Mouse (Mus musculus) hindbrain, embryonic 10.5 days (tissue): ENCODE data around the gene Ankrd17. TPM values are rescaled to one million over a fixed set of nuclear protein-coding genes. Genes with fewer than 3 reads are reported as not detected.

Source experiments
- DNase-seq: peaks from one replicate; pipeline ENCODE4 v3.0.0-alpha.2; 2017; ENCODE audit warnings: low spot score
- H3K27ac ChIP-seq: fragments of 300-500 bp; sonication (generic); 2 replicates; pipeline ENCODE4 v1.5.1; 2016; ENCODE audit warnings: mild to moderate bottlenecking, moderate library complexity
- H3K27me3 ChIP-seq: fragments of 300-500 bp; sonication (generic); 2 replicates; pipeline ENCODE4 v1.6.1; 2016; ENCODE audit warnings: mild to moderate bottlenecking; ENCODE audit not compliant: poor library complexity, insufficient read depth, severe bottlenecking
- H3K36me3 ChIP-seq: fragments of 300-500 bp; sonication (generic); 2 replicates; pipeline ENCODE4 v1.6.1; 2016; ENCODE audit warnings: mild to moderate bottlenecking, moderate library complexity
- H3K4me1 ChIP-seq: fragments of 300-500 bp; sonication (generic); replicated peaks from 2 replicates; pipeline ENCODE4 v1.6.1; 2016; ENCODE audit warnings: mild to moderate bottlenecking
- H3K4me3 ChIP-seq: fragments of 300-500 bp; sonication (generic); 2 replicates; pipeline ENCODE4 v1.5.1; 2016; ENCODE audit warnings: mild to moderate bottlenecking, moderate library complexity
- H3K9me3 ChIP-seq: fragments of 300-500 bp; sonication (generic); 2 replicates; pipeline ENCODE4 v1.6.1; 2016; ENCODE audit warnings: mild to moderate bottlenecking, moderate library complexity
- WGBS: fragments of 180-500 bp; shearing (Covaris S2); methylation state at CpG from one replicate; pipeline ENCODE4 v1.1.7; 2016; 5-methylcytosine and 5-hydroxymethylcytosine counted together
- polyA plus RNA-seq: library from polyadenylated mRNA; unstranded; fragments of >200 nt; fragmentation: Nextera tagmentation; extraction: Ambion mirVana; gene quantifications from 2 replicates; pipeline ENCODE4 v1.2.1, GENCODE M21; 2016

The Ankrd17 gene
- 19.9 and 22.4 TPM in 2 replicates for polyA plus RNA-seq

DNA sequence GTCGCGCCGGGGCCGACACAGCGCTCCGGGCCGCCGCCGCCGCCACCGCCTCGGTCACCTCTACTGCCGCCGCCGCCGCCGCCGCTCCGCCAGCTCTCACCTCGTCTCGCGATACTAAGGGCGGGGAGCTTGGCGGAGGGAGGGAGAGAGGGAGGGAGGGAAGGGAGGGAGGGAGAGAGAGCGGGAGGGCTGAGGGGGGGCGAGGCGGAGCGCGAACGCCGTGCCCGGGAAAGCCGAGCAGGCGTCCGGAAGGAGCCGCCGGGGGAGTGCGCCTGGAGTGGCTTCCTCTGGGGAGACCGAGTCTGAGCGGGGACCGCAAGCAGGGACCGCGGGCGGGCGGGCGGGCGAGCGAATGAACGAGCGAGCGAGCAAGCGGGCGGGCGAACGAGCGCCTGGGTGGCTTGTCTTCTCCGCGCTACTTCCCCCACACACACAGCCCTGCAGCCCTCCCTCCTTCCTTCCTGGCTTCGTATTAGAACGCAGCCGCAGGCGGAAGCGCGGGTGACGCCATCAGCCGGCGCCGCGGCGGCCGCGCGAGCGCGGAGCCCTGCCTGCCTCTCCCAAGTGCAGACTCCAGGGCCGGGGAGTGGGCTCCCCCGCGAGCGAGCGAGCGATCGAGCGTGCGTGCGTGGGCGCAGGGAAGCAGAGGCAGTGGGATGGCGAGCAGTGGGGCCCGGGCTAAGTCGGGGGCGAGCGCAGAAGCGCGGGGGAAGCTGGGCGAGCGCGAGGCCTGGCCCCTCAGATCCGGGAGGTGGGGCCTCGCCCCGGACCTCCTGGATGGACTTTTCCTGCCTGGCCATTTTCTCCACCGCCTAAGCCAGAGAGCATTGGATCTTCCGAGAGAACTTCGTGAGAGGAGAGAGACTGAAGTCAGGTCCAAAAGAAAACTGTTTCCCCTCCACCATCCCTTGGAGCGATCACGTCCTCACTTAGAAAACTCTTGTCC, at the start of gene Ankrd17:
Ankrd17 (minus strand) TSS at position 457 of the 946 bp plus-strand sequence.
- Histone ChIP-seq H3K27ac (peak within 1 kb of the TSS; percentile 99), H3K36me3 (0 out of 2 replicates have a peak, but pooled peaks cover 9% of the 10 kb centered on the region), H3K4me1 (peaks cover 23% of the 10 kb centered on the region), H3K4me3 (peak within 1 kb of the TSS; percentile 95), H3K9me3 (no peaks in the 10 kb centered on the region), H3K27me3 (no peaks in the 10 kb centered on the region)
- WGBS: under 1% methylated on average over 101 of the region's 104 CpGs
- DNase-seq: peak; percentile 93

- no peaks in the 10 kb centered on the region for H3K27me3 ChIP-seq
- 71% methylated on average over 6 of the region's 6 CpGs for WGBS
- DNase-seq: no peak
- no peaks in the 10 kb centered on the region for H3K4me1 ChIP-seq
- no peak overlapping the region for H3K27ac ChIP-seq
- H3K4me3 ChIP-seq: no peak overlapping the region
- H3K9me3 ChIP-seq: no peaks in the 10 kb centered on the region
- H3K36me3 ChIP-seq: no peaks in the 10 kb centered on the region
Observed at GRCm38 (mm10) chr5:90414925-90415295, 48.5 kb upstream of the Ankrd17 start.

- H3K36me3 ChIP-seq: no peaks in the 10 kb centered on the region
- no peak overlapping the region for H3K4me3 ChIP-seq
- no peaks in the 10 kb centered on the region for H3K4me1 ChIP-seq
- 90% methylated on average over 8 of the region's 8 CpGs for WGBS
- no peaks in the 10 kb centered on the region for H3K9me3 ChIP-seq
- no peak for DNase-seq
- H3K27ac ChIP-seq: no peak overlapping the region
- no peaks in the 10 kb centered on the region for H3K27me3 ChIP-seq
Observed at GRCm38 (mm10) chr5:90414142-90414924, 48.0 kb upstream of the Ankrd17 start.

DNA sequence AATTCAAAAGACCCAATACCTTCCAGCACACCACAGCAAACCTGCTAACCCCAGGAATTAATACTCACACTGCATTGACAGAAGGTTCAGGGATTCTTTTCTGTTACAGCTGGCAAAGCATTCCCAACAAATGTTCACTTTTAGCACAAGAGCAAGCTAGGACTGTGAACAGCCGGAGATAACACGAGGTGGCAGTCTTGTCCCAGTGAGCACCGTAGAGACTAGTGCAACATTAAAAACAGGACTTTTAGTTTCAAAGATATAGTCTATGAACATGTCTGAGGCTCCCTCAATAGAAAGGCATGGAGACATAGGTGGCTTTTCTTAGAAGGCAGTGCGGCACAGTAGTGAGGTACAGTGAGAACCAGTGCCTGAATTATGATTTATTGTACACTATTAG, 38.8 kb upstream of the Ankrd17 start:
- 91% methylated on average over 4 of the region's 4 CpGs for WGBS
- Histone ChIP-seq H3K27ac (no peak overlapping the region), H3K36me3 (no peaks in the 10 kb centered on the region), H3K4me3 (no peak overlapping the region), H3K4me1 (no peaks in the 10 kb centered on the region), H3K9me3 (no peaks in the 10 kb centered on the region), H3K27me3 (no peaks in the 10 kb centered on the region)
- DNase-seq: no peak

DNA sequence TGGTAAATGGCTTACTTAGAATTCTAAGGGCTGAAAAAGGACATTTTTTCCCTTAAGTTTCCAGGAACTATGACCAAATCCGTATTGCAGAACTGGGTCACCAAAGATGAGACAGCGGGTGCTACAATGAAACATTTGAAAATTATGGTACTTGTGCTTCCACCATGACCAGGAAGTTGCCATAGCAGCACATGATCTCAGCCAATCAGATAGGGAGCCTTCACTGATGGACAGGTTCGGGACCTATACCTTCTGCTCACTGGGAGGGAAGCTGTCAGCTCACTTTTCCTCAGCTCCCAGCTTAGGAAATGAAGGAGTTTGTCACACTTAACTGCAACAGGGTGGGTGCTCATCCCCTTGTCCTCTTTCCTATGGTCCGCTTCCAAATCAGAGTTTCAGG, 30.4 kb upstream of the Ankrd17 start:
- WGBS: 91% methylated on average over 4 of the region's 4 CpGs
- H3K4me3 ChIP-seq: no peak overlapping the region
- no peak for DNase-seq
- H3K27me3 ChIP-seq: no peaks in the 10 kb centered on the region
- no peaks in the 10 kb centered on the region for H3K9me3 ChIP-seq
- no peaks in the 10 kb centered on the region for H3K4me1 ChIP-seq
- H3K27ac ChIP-seq: no peak overlapping the region
- no peaks in the 10 kb centered on the region for H3K36me3 ChIP-seq

- no peaks in the 10 kb centered on the region for H3K27me3 ChIP-seq
- H3K36me3 ChIP-seq: no peaks in the 10 kb centered on the region
- H3K27ac ChIP-seq: no peak overlapping the region
- 73% methylated on average over 4 of the region's 4 CpGs for WGBS
- H3K4me1 ChIP-seq: no peaks in the 10 kb centered on the region
- no peak for DNase-seq
- no peak overlapping the region for H3K4me3 ChIP-seq
- no peaks in the 10 kb centered on the region for H3K9me3 ChIP-seq
Observed at GRCm38 (mm10) chr5:90394322-90394721, 27.9 kb upstream of the Ankrd17 start.

GRCm38 (mm10) chr5:90393764-90394163, 27.4 kb upstream of the Ankrd17 start:
- no peak for DNase-seq
- Histone ChIP-seq H3K9me3 (no peaks in the 10 kb centered on the region), H3K36me3 (no peaks in the 10 kb centered on the region), H3K4me1 (no peaks in the 10 kb centered on the region), H3K27me3 (no peaks in the 10 kb centered on the region), H3K27ac (no peak overlapping the region), H3K4me3 (no peak overlapping the region)
- 68% methylated on average over 5 of the region's 5 CpGs for WGBS

DNA sequence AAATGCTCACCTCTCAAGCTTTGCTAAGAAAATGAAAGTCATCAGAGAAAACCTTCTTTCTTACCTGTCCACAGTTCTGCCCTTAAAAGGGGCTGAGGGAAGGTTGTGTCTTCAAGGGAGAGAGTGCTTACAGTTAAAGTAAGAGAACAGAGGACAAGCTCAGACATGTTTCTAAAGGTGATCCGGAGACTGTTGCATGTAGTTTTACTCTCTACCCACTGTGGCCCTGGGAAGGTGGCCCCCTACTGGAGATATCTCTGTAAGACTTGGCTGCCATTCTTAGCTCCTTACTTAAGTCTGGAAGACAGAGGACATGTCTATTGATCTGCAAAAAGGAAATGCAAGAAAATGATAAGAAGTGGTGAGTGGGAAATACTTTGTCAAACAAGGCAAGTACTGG, 16.7 kb upstream of the Ankrd17 start:
- no peak for DNase-seq
- WGBS: 47% methylated on average over 1 of the region's 1 CpGs

GRCm38 (mm10) chr5:90381458-90381857, 15.1 kb upstream of the Ankrd17 start:
- Histone ChIP-seq H3K27me3 (no peaks in the 10 kb centered on the region), H3K36me3 (no peaks in the 10 kb centered on the region), H3K4me3 (no peak overlapping the region), H3K9me3 (no peaks in the 10 kb centered on the region), H3K4me1 (no peaks in the 10 kb centered on the region), H3K27ac (no peak overlapping the region)
- WGBS: 84% methylated on average over 4 of the region's 4 CpGs
- no peak for DNase-seq

More for the DNA sequence above, 16.7 kb upstream of the Ankrd17 start:
- Histone ChIP-seq H3K36me3 (no peaks in the 10 kb centered on the region), H3K4me1 (no peaks in the 10 kb centered on the region), H3K9me3 (no peaks in the 10 kb centered on the region), H3K4me3 (no peak overlapping the region), H3K27me3 (no peaks in the 10 kb centered on the region), H3K27ac (no peak overlapping the region)

DNA sequence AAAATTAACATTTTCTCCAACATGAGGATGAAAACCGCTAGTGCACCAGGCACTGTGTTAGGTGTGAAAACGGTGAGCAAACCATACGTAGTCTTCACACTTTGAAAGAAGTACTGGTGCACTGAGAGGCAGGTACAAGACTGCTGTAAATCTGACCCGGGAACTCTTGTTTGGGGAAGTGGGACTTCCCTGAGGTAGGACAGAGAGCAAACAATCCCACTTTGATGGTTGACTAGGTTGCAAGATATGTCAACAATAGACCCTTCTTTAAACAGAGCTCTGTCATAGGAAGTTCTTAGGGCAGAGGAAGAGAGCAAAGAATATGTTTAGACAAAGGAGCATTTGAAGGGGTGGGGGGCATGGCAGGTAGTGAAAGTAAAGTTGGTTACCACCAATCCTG, 7.3 kb upstream of the Ankrd17 start:
- no peaks in the 10 kb centered on the region for H3K36me3 ChIP-seq
- no peaks in the 10 kb centered on the region for H3K27me3 ChIP-seq
- no peaks in the 10 kb centered on the region for H3K9me3 ChIP-seq
- WGBS: 89% methylated on average over 4 of the region's 4 CpGs
- no peak overlapping the region for H3K27ac ChIP-seq
- DNase-seq: no peak
- no peak overlapping the region for H3K4me3 ChIP-seq
- no peaks in the 10 kb centered on the region for H3K4me1 ChIP-seq

DNA sequence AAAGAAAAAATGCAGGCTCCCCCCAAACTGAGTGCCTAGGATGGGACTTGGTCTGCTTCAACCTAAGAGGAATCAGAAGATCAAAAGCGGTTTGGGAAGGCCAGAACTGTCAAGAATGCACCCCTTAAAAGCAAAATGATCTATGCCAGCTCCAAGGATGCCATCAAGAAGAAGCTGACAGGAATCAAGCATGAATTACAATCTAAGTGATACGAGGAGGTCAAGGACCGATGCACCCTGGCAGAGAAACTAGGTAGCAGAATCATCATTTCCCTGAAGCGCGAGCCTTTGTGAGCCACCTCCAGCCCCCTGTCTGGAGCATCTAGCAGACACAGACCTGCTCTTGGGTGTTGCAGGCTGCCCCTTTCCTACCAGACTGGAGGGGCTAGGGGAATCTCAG, 4.0 kb upstream of the Ankrd17 start:
- Histone ChIP-seq H3K36me3 (no peaks in the 10 kb centered on the region), H3K4me3 (no peak overlapping the region), H3K9me3 (no peaks in the 10 kb centered on the region), H3K27ac (no peak overlapping the region), H3K27me3 (no peaks in the 10 kb centered on the region), H3K4me1 (peaks cover 8% of the 10 kb centered on the region)
- 85% methylated on average over 5 of the region's 5 CpGs for WGBS
- DNase-seq: no peak

GRCm38 (mm10) chr5:90367067-90367303, 608 bp upstream of the Ankrd17 start, which contains the start of gene Gm9958:
Gene Gm9958, plus strand, starts transcription at chr5:90367204.
- H3K4me3 ChIP-seq: peak within 1 kb of the TSS; percentile 95

More at GRCm38 (mm10) chr5:90367067-90367303, 608 bp upstream of the Ankrd17 start, which contains the start of gene Gm9958:
- 5% methylated on average over 7 of the region's 7 CpGs for WGBS
- peak within 1 kb of the TSS; percentile 99 for H3K27ac ChIP-seq
- peaks cover 23% of the 10 kb centered on the region for H3K4me1 ChIP-seq
- H3K27me3 ChIP-seq: no peaks in the 10 kb centered on the region
- 0 out of 2 replicates have a peak, but pooled peaks cover 9% of the 10 kb centered on the region for H3K36me3 ChIP-seq
- H3K9me3 ChIP-seq: no peaks in the 10 kb centered on the region
- no peak for DNase-seq
